Mouse (Mus musculus): Measurements from ENCODE around the gene Lurap1. TPM values are rescaled to one million over a fixed set of nuclear protein-coding genes. Genes with fewer than 3 reads are reported as not detected.

The Lurap1 gene
- polyA plus RNA-seq, 1 experiment from 2014 or later, result 2.8 TPM

- 67% methylated on average over 1 of the region's 1 CpGs for WGBS
- Histone ChIP-seq H3K4me1 (ENCODE audit: insufficient read depth, low read depth, low read length) (no peaks in the 10 kb centered on the region), H3K4me2 (replicated peaks; ENCODE audit: low read depth, low read length) (no peak overlapping the region), H3K27ac (ENCODE audit: low read length) (no peak overlapping the region), H3K4me3 (ENCODE audit: low read depth, low read length) (no peak overlapping the region), H3K9me3 (ENCODE audit: low read length) (no peaks in the 10 kb centered on the region), H3K27me3 (replicated peaks; ENCODE audit: insufficient read depth, low read length) (no peaks in the 10 kb centered on the region), H3K36me3 (ENCODE audit: insufficient read depth, low read length) (no peaks in the 10 kb centered on the region), H3K9ac (replicated peaks; ENCODE audit: low read depth) (no peak overlapping the region)
- DNase-seq (ENCODE audit: low spot score) (no peak), ATAC-seq (no peak)
- TF ChIP-seq EP300 (IDR thresholded peaks at IDR 0.05) (no peak), CTCF (IDR thresholded peaks at IDR 0.05) (no peak)
Observed at GRCm38 (mm10) chr4:116141736-116142135, 9.4 kb downstream of the Lurap1 start.

- WGBS, result 65% methylated on average over 7 of the region's 7 CpGs
- H3K4me2 ChIP-seq (replicated peaks; ENCODE audit: low read depth, low read length), result no peak overlapping the region
- H3K9ac ChIP-seq (replicated peaks; ENCODE audit: low read depth), result no peak overlapping the region
- H3K4me1 ChIP-seq (ENCODE audit: insufficient read depth, low read depth, low read length), result no peaks in the 10 kb centered on the region
- no peaks in the 10 kb centered on the region for H3K9me3 ChIP-seq (ENCODE audit: low read length)
- no peaks in the 10 kb centered on the region for H3K36me3 ChIP-seq (ENCODE audit: insufficient read depth, low read length)
- TF ChIP-seq CTCF (IDR thresholded peaks at IDR 0.05) (no peak), EP300 (IDR thresholded peaks at IDR 0.05) (no peak)
- H3K27me3 ChIP-seq (replicated peaks; ENCODE audit: insufficient read depth, low read length), result no peaks in the 10 kb centered on the region
- DNase-seq (ENCODE audit: low spot score), result no peak
- H3K27ac ChIP-seq (ENCODE audit: low read length), result no peak overlapping the region
- no peak for ATAC-seq
- no peak overlapping the region for H3K4me3 ChIP-seq (ENCODE audit: low read depth, low read length)
Observed at GRCm38 (mm10) chr4:116140801-116141574, 10.2 kb downstream of the Lurap1 start.

GRCm38 (mm10) chr4:116137421-116137996, 13.6 kb downstream of the Lurap1 start:
- Histone ChIP-seq H3K36me3 (ENCODE audit: insufficient read depth, low read length) (no peaks in the 10 kb centered on the region), H3K27me3 (replicated peaks; ENCODE audit: insufficient read depth, low read length) (no peaks in the 10 kb centered on the region), H3K4me1 (ENCODE audit: insufficient read depth, low read depth, low read length) (no peaks in the 10 kb centered on the region), H3K4me3 (ENCODE audit: low read depth, low read length) (no peak overlapping the region), H3K27ac (ENCODE audit: low read length) (no peak overlapping the region), H3K9ac (replicated peaks; ENCODE audit: low read depth) (no peak overlapping the region), H3K9me3 (ENCODE audit: low read length) (no peaks in the 10 kb centered on the region), H3K4me2 (replicated peaks; ENCODE audit: low read depth, low read length) (no peak overlapping the region)
- WGBS, result 43% methylated on average over 13 of the region's 13 CpGs
- TF ChIP-seq EP300 (IDR thresholded peaks at IDR 0.05), result no peak
- TF ChIP-seq CTCF (IDR thresholded peaks at IDR 0.05), result no peak
- no peak for DNase-seq (ENCODE audit: low spot score)
- ATAC-seq, result no peak

- H3K27me3 ChIP-seq (replicated peaks; ENCODE audit: insufficient read depth, low read length), result no peaks in the 10 kb centered on the region
- no peak overlapping the region for H3K9ac ChIP-seq (replicated peaks; ENCODE audit: low read depth)
- H3K4me1 ChIP-seq (ENCODE audit: insufficient read depth, low read depth, low read length), result no peaks in the 10 kb centered on the region
- ATAC-seq, result no peak; the same call in 1 of the 2 replicates
- 19% methylated on average over 2 of the region's 2 CpGs for WGBS
- no peak overlapping the region for H3K27ac ChIP-seq (ENCODE audit: low read length)
- no peaks in the 10 kb centered on the region for H3K9me3 ChIP-seq (ENCODE audit: low read length)
- no peak overlapping the region for H3K4me3 ChIP-seq (ENCODE audit: low read depth, low read length)
- H3K36me3 ChIP-seq (ENCODE audit: insufficient read depth, low read length), result no peaks in the 10 kb centered on the region
- peak; percentile 88 for DNase-seq (ENCODE audit: low spot score)
- H3K4me2 ChIP-seq (replicated peaks; ENCODE audit: low read depth, low read length), result no peak overlapping the region
- TF ChIP-seq CTCF (IDR thresholded peaks at IDR 0.05), result peak; percentile 95
- no peak for TF ChIP-seq EP300 (IDR thresholded peaks at IDR 0.05)
Observed at GRCm38 (mm10) chr4:116134990-116135389, 16.1 kb downstream of the Lurap1 start.

DNA sequence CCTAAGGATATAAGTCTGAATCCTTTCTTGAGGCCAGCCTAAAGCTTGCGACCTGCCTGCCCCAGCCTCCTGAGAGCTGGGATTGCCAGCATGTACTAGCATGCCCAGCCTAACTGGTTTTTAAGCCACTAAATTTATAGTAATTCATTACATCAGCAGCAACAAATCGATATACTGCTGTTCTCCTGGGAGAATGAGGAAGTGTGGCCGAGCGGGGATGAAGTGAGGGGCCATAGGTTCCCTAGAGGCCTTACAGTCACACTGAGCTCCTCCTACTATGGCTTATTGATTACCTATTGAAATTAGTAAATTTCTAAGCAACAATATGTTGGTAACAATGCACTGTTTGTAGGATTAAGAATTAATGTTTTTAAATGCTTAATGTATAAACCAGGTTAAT, 18.0 kb downstream of the Lurap1 start:
- Histone ChIP-seq H3K4me1 (ENCODE audit: insufficient read depth, low read depth, low read length) (no peaks in the 10 kb centered on the region), H3K4me3 (ENCODE audit: low read depth, low read length) (no peak overlapping the region), H3K9ac (replicated peaks; ENCODE audit: low read depth) (no peak overlapping the region), H3K9me3 (ENCODE audit: low read length) (no peaks in the 10 kb centered on the region), H3K4me2 (replicated peaks; ENCODE audit: low read depth, low read length) (no peak overlapping the region), H3K27ac (ENCODE audit: low read length) (no peak overlapping the region), H3K36me3 (ENCODE audit: insufficient read depth, low read length) (no peaks in the 10 kb centered on the region), H3K27me3 (replicated peaks; ENCODE audit: insufficient read depth, low read length) (no peaks in the 10 kb centered on the region)
- TF ChIP-seq EP300 (IDR thresholded peaks at IDR 0.05), result no peak
- TF ChIP-seq CTCF (IDR thresholded peaks at IDR 0.05), result no peak
- DNase-seq (ENCODE audit: low spot score) (no peak), ATAC-seq (no peak)
- WGBS, result 77% methylated on average over 4 of the region's 4 CpGs

DNA sequence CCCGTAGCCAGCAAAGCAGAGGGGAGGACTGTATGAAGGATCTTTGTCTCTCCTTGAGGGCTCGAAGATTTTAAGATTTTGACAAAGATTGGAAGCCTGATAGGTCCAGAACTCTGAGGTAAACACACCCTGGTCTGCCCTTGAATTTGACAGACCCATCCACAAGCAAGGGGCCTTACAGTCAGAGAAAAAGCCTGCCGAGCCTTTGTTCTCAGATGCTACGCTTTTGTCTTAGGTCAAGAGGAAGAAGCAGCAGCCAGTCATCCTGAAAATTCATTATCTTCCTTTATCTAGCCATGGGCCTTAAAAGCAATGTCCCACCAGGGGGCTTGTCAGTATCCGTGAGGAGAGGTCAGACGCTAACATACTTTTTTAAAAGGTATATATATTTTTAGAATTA, 23.2 kb downstream of the Lurap1 start:
- ATAC-seq (no peak), DNase-seq (ENCODE audit: low spot score) (no peak)
- 74% methylated on average over 6 of the region's 6 CpGs for WGBS
- Histone ChIP-seq H3K4me2 (replicated peaks; ENCODE audit: low read depth, low read length) (no peak overlapping the region), H3K9ac (replicated peaks; ENCODE audit: low read depth) (no peak overlapping the region), H3K36me3 (ENCODE audit: insufficient read depth, low read length) (no peaks in the 10 kb centered on the region), H3K4me3 (ENCODE audit: low read depth, low read length) (no peak overlapping the region), H3K4me1 (ENCODE audit: insufficient read depth, low read depth, low read length) (peaks cover 3% of the 10 kb centered on the region; the same call in 1 of the 2 replicates), H3K27me3 (replicated peaks; ENCODE audit: insufficient read depth, low read length) (no peaks in the 10 kb centered on the region), H3K9me3 (ENCODE audit: low read length) (no peaks in the 10 kb centered on the region), H3K27ac (ENCODE audit: low read length) (no peak overlapping the region)
- TF ChIP-seq CTCF (IDR thresholded peaks at IDR 0.05) (no peak), EP300 (IDR thresholded peaks at IDR 0.05) (no peak)

Measured in lung, postnatal 0 days (tissue).